Mouse (Mus musculus) E14TG2a.4 (cell line): ENCODE results near the gene AI854703.

Experiments used
- CTCF ChIP-seq: conservative IDR thresholded peaks from 2 replicates; pipeline ENCODE4 v1.5.1; 2014; ENCODE audit warnings: low read length
- POU5F1 ChIP-seq: IDR thresholded peaks from 2 replicates; pipeline ENCODE4 v1.6.1; 2014; ENCODE audit warnings: low read length, borderline replicate concordance

DNA sequence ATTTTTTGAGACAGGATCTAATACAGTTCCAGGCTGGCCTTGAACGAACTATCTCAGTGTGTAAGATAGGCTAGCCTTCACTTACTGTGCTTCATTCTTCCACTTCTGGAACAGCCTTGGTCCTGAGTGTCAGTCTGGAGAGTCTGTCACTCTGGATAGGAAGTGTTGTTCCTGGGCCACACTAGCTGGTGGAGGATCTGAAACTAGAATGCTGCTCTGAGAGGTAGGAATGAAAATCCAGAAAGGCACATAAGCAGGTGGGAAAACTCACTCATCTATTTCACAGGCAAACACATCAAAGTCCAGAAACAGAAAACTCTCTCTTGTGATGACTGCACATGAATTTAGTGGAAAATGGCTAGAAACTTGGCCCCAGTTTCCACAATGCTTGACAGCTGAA lies 26.0 kb upstream of the AI854703 start:
- TF ChIP-seq CTCF = no peak
- TF ChIP-seq POU5F1 = no peak
